Mouse (Mus musculus) forebrain, embryonic 10.5 days (tissue): ENCODE results near the gene Rhbdd1. TPM values are rescaled to one million over a fixed set of nuclear protein-coding genes. Genes with fewer than 3 reads are reported as not detected.

ENCODE experiments used
- DNase-seq: peaks from one replicate; pipeline ENCODE4 v3.0.0-alpha.2; 2017; ENCODE audit warnings: low spot score; ENCODE audit errors: extremely low spot score
- H3K27ac ChIP-seq: fragments of 300-500 bp; sonication (generic); 2 replicates; pipeline ENCODE4 v1.5.1; 2016; ENCODE audit warnings: mild to moderate bottlenecking
- H3K27me3 ChIP-seq: fragments of 300-500 bp; sonication (generic); 2 replicates; pipeline ENCODE4 v1.6.1; 2016; ENCODE audit warnings: mild to moderate bottlenecking; ENCODE audit not compliant: poor library complexity, severe bottlenecking
- H3K36me3 ChIP-seq: fragments of 300-500 bp; sonication (generic); replicated peaks from 2 replicates; pipeline ENCODE4 v1.6.1; 2016; ENCODE audit warnings: mild to moderate bottlenecking, moderate library complexity
- H3K4me1 ChIP-seq: fragments of 300-500 bp; sonication (generic); 2 replicates; pipeline ENCODE4 v1.6.1; 2016
- H3K4me3 ChIP-seq: fragments of 300-500 bp; sonication (generic); 2 replicates; pipeline ENCODE4 v1.5.1; 2016; ENCODE audit warnings: mild to moderate bottlenecking, moderate library complexity
- H3K9me3 ChIP-seq: fragments of 300-500 bp; sonication (generic); 2 replicates; pipeline ENCODE4 v1.6.1; 2016; ENCODE audit warnings: mild to moderate bottlenecking, moderate library complexity
- WGBS: fragments of 180-500 bp; shearing (Covaris S2); methylation state at CpG from one replicate; pipeline ENCODE4 v1.1.7; 2016; 5-methylcytosine and 5-hydroxymethylcytosine counted together
- polyA plus RNA-seq: library from polyadenylated mRNA; unstranded; fragments of >200 nt; fragmentation: Nextera tagmentation; extraction: Ambion mirVana; gene quantifications from 2 replicates; pipeline ENCODE4 v1.2.1, GENCODE M21; 2016

The Rhbdd1 gene
- polyA plus RNA-seq, 1 experiment from 2014 or later: 10.2 TPM

GRCm38 (mm10) chr1:82358871-82359647 is 42.8 kb downstream of the Rhbdd1 start:
- Histone ChIP-seq H3K4me3 (no peak overlapping the region), H3K9me3 (no peaks in the 10 kb centered on the region), H3K36me3 (no peaks in the 10 kb centered on the region), H3K27ac (peak overlapping the region; percentile 51; the same call in 1 of the 2 replicates), H3K4me1 (peaks cover 33% of the 10 kb centered on the region), H3K27me3 (no peaks in the 10 kb centered on the region)
- DNase-seq: no peak
- 80% methylated on average over 20 of the region's 20 CpGs for WGBS

DNA sequence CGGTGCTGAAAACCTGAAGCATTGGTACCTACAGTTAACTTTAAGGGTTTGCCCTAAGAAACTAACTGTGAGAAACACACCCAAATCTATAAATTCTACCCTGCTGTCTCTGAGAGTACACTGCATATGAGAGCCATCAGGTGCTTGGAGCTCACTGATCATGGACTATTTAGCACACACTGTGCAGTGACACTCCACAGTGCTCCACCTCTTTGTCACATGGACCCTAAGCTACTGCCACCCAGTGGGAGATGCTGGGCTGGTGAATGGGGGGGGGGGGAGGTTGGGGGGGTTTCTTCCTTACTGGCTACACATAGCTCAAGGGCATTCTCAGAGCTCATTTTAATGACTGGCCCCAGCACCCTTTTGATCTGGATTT is 43.4 kb downstream of the Rhbdd1 start:
- no peak for DNase-seq
- Histone ChIP-seq H3K27me3 (no peaks in the 10 kb centered on the region), H3K4me1 (peaks cover 34% of the 10 kb centered on the region), H3K9me3 (no peaks in the 10 kb centered on the region), H3K27ac (no peak overlapping the region), H3K36me3 (no peaks in the 10 kb centered on the region), H3K4me3 (no peak overlapping the region)
- 88% methylated on average over 1 of the region's 1 CpGs for WGBS

- Histone ChIP-seq H3K27me3 (no peaks in the 10 kb centered on the region), H3K36me3 (no peaks in the 10 kb centered on the region), H3K4me1 (peaks cover 40% of the 10 kb centered on the region), H3K27ac (peak overlapping the region; percentile 25; the same call in 1 of the 2 replicates), H3K4me3 (no peak overlapping the region), H3K9me3 (no peaks in the 10 kb centered on the region)
- no peak for DNase-seq
- 82% methylated on average over 4 of the region's 4 CpGs for WGBS
Measured at GRCm38 (mm10) chr1:82361240-82361639, 45.0 kb downstream of the Rhbdd1 start.

DNA sequence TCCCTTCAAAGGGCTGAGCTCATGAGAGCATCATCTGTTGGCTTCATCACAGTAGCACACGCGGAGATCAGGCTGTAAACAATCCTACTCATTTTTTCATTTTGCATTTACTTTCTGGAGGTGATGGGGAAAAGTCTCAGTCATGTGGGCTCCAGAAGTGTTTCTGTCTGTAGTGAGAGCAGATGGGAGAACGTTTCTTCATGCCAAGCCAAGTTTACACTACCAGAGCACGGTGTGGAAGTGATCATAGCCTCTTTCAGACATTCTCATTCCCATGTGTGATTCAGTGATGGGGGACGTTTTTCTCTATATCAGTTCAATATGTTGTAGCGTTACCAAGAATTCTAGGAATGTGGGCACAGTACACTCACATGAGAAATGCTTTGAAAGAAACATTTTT is 45.9 kb downstream of the Rhbdd1 start:
- Histone ChIP-seq H3K27ac (no peak overlapping the region), H3K4me1 (peaks cover 40% of the 10 kb centered on the region), H3K4me3 (no peak overlapping the region), H3K27me3 (no peaks in the 10 kb centered on the region), H3K9me3 (no peaks in the 10 kb centered on the region), H3K36me3 (no peaks in the 10 kb centered on the region)
- DNase-seq: no peak
- 82% methylated on average over 6 of the region's 6 CpGs for WGBS

GRCm38 (mm10) chr1:82364047-82364446 is 47.8 kb downstream of the Rhbdd1 start:
- no peak for DNase-seq
- Histone ChIP-seq H3K36me3 (no peaks in the 10 kb centered on the region), H3K4me3 (no peak overlapping the region), H3K9me3 (no peaks in the 10 kb centered on the region), H3K4me1 (peaks cover 33% of the 10 kb centered on the region), H3K27me3 (no peaks in the 10 kb centered on the region), H3K27ac (no peak overlapping the region)
- WGBS: 92% methylated on average over 7 of the region's 7 CpGs

GRCm38 (mm10) chr1:82364468-82364867 is 48.2 kb downstream of the Rhbdd1 start:
- no peak overlapping the region for H3K27ac ChIP-seq
- no peaks in the 10 kb centered on the region for H3K9me3 ChIP-seq
- no peak for DNase-seq
- no peak overlapping the region for H3K4me3 ChIP-seq
- H3K36me3 ChIP-seq: no peaks in the 10 kb centered on the region
- WGBS: 90% methylated on average over 6 of the region's 6 CpGs
- no peaks in the 10 kb centered on the region for H3K27me3 ChIP-seq
- peaks cover 29% of the 10 kb centered on the region for H3K4me1 ChIP-seq

GRCm38 (mm10) chr1:82371636-82372428 is 55.6 kb downstream of the Rhbdd1 start:
- H3K4me3 ChIP-seq: no peak overlapping the region
- 75% methylated on average over 5 of the region's 5 CpGs for WGBS
- H3K36me3 ChIP-seq: no peaks in the 10 kb centered on the region
- no peaks in the 10 kb centered on the region for H3K27me3 ChIP-seq
- no peaks in the 10 kb centered on the region for H3K9me3 ChIP-seq
- H3K4me1 ChIP-seq: peaks cover 22% of the 10 kb centered on the region
- DNase-seq: no peak
- peak overlapping the region; percentile 48; the same call in 1 of the 2 replicates for H3K27ac ChIP-seq

DNA sequence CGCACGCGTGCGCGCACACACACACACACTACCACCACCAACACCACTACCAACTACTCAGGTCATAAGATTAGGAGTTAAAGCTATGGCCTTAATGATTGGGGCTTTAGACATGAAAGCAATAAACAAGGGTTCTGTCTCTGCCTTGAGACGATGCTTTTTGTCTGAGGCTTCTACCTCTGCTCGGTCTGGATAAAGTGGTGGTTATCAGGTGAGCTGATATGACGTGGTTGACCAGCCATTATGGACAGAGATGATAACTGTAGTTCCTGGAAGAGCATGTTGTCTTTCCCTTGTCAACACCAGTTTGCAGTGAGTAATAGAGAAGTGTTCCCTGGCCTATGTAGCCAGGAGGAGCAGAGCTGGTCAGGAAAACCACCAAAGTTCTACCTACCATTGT is 57.7 kb downstream of the Rhbdd1 start:
- WGBS: 95% methylated on average over 8 of the region's 8 CpGs
- Histone ChIP-seq H3K27me3 (no peaks in the 10 kb centered on the region), H3K4me1 (peaks cover 22% of the 10 kb centered on the region), H3K36me3 (no peaks in the 10 kb centered on the region), H3K4me3 (no peak overlapping the region), H3K9me3 (no peaks in the 10 kb centered on the region), H3K27ac (peak overlapping the region; percentile 67)
- DNase-seq: no peak

DNA sequence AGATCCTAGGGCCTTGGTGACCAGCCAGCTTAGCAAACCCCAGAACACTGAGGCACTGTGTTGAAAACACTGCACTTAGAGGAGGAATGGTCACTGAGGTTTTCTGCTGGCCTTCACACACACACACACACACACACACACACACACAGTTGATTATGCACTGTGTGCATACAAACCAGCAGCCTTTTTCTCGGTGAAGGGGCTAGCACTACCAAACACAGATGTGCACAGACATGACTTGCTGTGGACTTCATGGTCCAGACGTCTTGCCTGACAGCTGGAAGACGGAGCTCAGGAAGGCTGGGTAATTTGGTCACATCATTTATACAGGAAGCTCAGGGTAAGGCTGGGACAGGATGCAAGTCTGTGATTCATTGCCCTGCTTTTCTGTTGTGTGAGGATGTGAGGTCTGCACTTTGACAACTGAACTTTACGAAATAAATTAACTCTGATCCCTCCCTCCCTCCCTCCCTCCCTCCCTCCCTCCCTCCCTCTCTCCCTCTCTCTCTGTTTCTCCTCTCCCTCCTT is 58.6 kb downstream of the Rhbdd1 start:
- Histone ChIP-seq H3K36me3 (no peaks in the 10 kb centered on the region), H3K27ac (peak overlapping the region; percentile 76), H3K4me3 (no peak overlapping the region), H3K4me1 (peaks cover 22% of the 10 kb centered on the region), H3K9me3 (no peaks in the 10 kb centered on the region), H3K27me3 (no peaks in the 10 kb centered on the region)
- DNase-seq: no peak
- 57% methylated on average over 4 of the region's 4 CpGs for WGBS

DNA sequence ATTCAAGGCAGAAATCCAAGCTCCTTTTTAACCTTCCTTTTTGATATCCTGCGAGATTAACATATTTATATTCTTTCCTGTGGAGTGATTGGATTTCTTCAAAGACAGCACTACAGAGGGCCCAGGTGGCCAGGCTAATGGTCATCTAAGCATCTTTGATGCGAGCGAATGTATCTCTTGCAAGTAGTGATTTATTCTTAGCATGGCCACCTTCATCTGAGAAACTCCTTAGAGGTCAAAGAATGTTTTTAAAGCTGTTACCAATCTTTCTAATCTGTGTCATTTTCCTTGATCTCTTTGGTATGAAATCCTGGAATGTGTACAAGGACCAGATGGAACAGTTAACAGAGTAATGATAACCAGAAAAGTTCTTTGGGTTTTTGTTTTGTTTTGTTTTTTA is 59.2 kb downstream of the Rhbdd1 start:
- 73% methylated on average over 3 of the region's 3 CpGs for WGBS
- H3K9me3 ChIP-seq: no peaks in the 10 kb centered on the region
- peaks cover 22% of the 10 kb centered on the region for H3K4me1 ChIP-seq
- no peaks in the 10 kb centered on the region for H3K27me3 ChIP-seq
- DNase-seq: no peak
- H3K27ac ChIP-seq: peak overlapping the region; percentile 76; the same call in 1 of the 2 replicates
- no peaks in the 10 kb centered on the region for H3K36me3 ChIP-seq
- H3K4me3 ChIP-seq: no peak overlapping the region

DNA sequence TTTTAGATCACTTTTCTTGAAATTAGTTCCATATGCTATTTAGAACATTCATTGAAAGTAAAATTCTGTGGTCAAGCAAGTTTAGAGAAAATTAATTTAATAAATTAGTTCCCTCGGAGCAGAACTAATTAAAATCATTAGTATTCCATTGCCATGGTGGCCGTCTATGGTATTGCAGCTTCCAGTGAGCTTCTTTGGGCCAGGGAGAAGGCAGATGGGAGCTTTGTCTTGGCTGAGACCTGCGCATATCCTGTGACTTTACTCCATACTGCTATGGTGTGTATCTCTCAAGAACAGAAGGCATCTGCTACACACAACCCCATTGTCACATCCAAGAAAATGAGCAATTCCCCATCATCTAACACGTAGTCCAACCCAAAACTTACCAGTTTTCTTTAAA is 65.7 kb downstream of the Rhbdd1 start:
- 65% methylated on average over 4 of the region's 4 CpGs for WGBS
- Histone ChIP-seq H3K27me3 (no peaks in the 10 kb centered on the region), H3K4me3 (no peak overlapping the region), H3K27ac (no peak overlapping the region), H3K9me3 (no peaks in the 10 kb centered on the region), H3K36me3 (no peaks in the 10 kb centered on the region), H3K4me1 (peaks cover 23% of the 10 kb centered on the region)
- no peak for DNase-seq

DNA sequence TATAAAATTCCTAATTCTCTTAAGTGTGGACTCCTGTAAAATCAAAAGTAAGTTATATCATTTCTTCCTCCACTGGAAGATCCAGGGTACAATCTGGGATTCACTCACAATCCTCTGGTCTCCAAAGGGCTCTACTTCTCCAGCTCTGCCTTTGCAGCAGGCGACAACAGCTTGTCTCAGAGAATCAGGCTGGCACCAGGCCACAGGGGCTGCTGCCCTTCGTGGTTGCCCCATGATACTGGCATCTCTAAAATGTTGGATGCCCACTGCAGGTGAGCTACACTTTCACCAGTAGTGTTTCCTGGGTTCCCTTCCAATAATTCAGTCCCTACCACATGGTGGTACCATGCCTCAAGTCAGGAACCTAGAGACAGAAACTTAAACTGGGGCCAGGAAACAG is 67.9 kb downstream of the Rhbdd1 start:
- H3K27me3 ChIP-seq: no peaks in the 10 kb centered on the region
- no peaks in the 10 kb centered on the region for H3K9me3 ChIP-seq
- no peak for DNase-seq
- 93% methylated on average over 2 of the region's 2 CpGs for WGBS
- H3K27ac ChIP-seq: no peak overlapping the region
- H3K36me3 ChIP-seq: no peaks in the 10 kb centered on the region
- peaks cover 28% of the 10 kb centered on the region for H3K4me1 ChIP-seq
- no peak overlapping the region for H3K4me3 ChIP-seq

DNA sequence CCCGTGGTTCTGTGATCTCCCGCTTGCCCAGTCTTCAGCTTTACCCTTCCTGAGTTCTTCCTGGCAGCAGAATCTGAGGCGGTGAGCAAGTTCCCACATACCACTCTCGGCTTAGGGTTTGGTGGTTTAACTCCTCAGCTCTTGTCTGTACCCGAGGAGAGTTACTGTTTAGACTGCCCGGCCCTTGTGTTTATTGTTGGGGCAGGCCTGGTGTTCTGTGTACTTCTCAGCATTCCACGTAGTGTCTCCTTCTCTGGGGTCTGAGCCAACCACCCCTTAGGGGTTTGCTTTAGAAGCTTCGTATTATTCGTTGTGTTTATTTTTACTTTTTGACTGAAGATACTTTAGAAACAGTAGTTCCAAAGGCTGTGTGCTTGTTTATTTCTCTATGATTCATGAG is 68.8 kb downstream of the Rhbdd1 start:
- no peaks in the 10 kb centered on the region for H3K27me3 ChIP-seq
- H3K4me3 ChIP-seq: no peak overlapping the region
- peak overlapping the region; percentile 78; the same call in 1 of the 2 replicates for H3K27ac ChIP-seq
- peaks cover 28% of the 10 kb centered on the region for H3K4me1 ChIP-seq
- DNase-seq: no peak
- H3K36me3 ChIP-seq: no peaks in the 10 kb centered on the region
- WGBS: 70% methylated on average over 9 of the region's 9 CpGs
- no peaks in the 10 kb centered on the region for H3K9me3 ChIP-seq
